Mouse (Mus musculus) G1E-ER4 (cell line): Measurements from ENCODE around the gene Marveld1. TPM values are rescaled to one million over a fixed set of nuclear protein-coding genes. Genes with fewer than 3 reads are reported as not detected.
A peak's percentile ranks its signal among the peaks of the same experiment; 100 is the strongest.

Experiments
- GATA1 ChIP-seq: IDR thresholded peaks from one replicate; pipeline ENCODE4 v1.8.0; 2012; ENCODE audit warnings: low read length, inconsistent platforms
- polyA plus RNA-seq: library from polyadenylated mRNA; stranded (reverse); fragments of >175 nt; gene quantifications from 2 replicates; pipeline ENCODE4 v1.2.3, GENCODE M21; 2012

Marveld1 gene
- polyA plus RNA-seq: not detected in 2 replicates

DNA sequence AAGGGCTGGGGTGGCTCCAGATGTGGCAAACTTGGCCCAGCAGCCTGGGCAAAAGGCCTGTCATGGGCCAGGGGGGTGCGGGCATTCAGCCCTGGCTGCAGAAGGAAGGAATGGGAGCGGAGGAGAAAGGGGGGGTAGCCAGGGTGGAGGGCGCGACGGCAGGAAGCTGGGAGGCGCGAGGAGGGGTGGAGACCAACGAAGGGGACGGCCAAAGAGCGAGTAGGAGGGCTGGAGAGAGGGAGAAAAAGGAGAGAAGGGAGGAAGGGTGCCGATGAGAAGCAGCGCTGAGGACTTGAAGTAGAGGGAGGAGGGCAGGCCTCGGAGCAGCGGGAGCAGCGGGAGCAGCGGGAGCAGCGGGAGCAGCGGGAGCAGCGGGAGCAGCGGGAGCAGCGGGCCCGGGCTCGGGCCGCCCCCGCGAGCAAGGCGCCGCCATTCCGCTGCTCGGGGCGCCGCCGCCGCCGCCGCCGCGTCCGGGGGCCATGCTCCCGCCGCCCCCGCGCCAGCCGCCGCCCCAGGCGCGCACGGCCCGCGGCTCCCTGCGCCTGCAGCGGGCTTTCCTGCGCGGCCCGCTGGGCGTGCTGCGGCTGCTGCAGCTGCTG lies at the start of gene Marveld1:
Gene Marveld1 (plus strand): TSS at position 231 of the 599 bp plus-strand sequence.
- TF ChIP-seq GATA1: no peak

DNA sequence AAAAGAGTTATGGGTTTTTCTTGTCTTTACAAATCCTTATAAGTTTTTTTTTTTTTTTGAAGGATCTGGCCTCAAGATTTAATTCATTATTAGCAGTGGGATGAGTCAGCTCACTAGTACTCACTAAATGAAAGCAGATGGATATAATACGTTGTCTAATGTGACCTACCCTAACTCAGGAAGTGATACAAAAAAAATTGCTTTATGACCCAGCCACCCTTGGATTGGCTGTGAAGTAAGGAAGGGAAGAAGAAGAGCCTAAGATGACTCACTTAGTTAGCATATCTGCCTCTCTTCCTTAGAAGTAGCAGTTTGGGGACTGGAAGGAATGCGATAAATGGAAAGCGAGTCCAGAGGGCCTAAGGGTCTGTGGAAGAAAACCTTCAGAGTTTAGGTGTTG lies 47.8 kb upstream of the Marveld1 start:
- TF ChIP-seq GATA1: no peak

DNA sequence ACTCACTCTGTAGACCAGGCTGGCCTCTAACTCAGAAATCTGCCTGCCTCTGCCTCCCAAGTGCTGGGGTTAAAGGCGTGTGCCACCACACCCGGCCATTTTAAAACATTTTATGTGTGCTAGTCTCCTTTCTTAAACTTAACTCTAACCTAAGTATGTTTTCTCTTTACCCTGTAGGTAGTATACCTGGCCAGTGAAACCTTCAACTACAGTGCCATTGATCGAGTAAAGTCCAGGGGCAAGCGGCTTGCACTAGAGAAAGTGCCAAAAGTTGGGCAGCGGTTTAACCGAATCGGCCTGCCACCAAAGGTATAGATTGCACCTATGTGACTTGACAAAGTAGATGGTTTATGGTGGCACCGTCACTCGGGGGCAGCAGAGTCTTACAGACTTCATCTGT lies 42.5 kb upstream of the Marveld1 start:
- no peak for TF ChIP-seq GATA1

DNA sequence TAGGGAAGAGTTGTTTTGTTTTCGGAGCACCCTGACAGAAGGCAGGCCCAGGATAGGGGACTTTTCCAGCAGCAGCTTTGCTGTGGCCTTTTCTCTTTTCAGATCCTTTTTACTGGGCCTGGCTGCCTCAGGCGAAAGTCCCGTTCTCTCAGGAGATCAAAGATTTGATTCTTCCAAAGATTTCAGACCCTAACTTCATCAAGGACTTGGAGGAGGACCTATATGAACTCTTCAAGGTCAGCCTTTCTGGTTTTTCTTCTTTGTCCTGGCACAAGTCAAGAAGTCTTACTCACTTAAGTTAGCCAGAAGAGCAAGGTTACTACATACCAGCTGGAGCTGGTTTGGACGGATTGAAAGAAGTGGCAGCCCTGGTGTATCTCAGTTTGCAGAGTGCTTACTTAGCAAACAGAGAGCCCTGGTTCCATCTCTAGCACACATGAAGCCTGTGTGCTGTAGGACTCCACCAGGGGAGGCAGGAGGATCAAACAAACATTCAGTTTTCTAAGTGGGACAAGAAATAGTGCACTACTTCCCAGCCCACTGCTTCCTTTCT lies 31.3 kb upstream of the Marveld1 start:
- no peak for TF ChIP-seq GATA1

DNA sequence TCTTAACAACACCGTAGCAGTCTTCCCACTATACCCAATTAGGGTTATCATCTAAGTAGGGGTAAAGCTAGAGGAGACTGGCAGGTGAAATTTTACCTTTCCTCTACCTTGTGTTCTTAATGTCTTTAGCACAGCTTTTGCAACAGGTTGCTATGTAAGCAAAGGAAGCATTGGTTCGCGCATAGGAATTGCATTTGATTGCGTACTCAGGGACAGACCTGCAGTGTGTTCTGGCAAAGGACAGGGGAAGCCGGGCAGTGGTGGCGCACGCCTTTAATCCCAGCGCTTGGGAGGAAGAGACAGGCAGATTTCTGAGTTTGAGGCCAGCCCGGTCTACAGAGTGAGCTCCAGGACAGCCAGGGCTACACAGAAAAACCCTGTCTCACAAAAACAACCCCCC lies 29.1 kb upstream of the Marveld1 start:
- TF ChIP-seq GATA1: no peak

DNA sequence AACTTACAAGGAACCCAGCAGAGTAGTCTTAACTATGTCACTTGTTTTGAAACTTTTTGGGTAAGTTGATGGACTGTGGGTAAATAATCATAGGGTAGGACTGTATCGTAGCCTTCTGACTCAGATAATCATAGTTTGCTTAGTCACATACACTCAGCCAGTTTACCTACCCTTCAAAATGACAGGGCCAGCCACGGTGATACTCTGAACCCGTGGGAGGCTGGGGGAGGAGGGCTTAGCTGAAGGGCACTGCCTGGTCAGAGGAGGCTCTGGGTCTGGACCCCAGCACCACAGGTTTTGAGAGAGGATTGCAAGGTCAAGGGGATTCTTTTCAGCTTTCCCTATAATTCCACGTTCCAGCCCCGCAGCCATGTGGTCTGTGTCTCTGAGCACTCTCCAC lies 28.6 kb upstream of the Marveld1 start:
- no peak for TF ChIP-seq GATA1

DNA sequence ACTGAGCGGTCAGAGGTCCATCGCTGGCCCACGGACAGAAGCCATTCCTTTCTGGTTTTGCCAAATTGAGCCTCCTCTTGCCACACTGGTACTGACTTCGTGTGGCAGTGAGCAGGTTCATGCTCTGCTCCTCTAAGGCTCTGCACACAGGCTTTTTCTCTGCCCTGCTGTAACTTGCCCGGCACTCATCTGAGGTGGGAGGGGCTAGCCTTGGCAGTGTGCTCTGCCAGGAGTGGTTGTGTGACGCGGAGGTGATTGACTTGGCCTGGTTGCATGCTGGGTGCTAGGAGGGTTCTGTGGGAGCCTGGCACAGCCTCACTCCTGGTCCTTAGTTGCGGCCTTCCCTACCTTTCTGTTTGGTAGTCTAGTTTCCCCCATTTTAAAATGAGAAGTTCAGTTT lies 26.7 kb upstream of the Marveld1 start:
- no peak for TF ChIP-seq GATA1

DNA sequence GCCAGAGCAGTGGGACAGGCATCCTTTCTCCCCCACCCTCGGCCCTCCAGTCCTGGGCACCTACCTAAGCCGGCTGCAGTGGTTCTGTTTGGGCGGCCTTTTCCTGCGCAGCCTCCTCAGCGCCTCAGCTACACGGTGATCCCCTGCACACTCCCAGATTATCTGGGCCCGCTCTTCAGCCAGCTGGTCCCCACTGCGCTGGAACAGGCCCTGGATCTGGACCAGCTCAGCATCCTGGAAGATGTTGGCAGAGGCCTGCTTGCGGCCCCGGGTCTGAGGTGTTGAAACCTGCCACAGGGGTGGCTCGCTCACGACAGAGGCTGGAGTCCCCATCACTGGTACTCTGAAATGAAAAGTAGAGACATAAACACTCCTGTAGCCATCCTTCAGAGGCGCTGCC lies 22.5 kb upstream of the Marveld1 start:
- no peak for TF ChIP-seq GATA1

DNA sequence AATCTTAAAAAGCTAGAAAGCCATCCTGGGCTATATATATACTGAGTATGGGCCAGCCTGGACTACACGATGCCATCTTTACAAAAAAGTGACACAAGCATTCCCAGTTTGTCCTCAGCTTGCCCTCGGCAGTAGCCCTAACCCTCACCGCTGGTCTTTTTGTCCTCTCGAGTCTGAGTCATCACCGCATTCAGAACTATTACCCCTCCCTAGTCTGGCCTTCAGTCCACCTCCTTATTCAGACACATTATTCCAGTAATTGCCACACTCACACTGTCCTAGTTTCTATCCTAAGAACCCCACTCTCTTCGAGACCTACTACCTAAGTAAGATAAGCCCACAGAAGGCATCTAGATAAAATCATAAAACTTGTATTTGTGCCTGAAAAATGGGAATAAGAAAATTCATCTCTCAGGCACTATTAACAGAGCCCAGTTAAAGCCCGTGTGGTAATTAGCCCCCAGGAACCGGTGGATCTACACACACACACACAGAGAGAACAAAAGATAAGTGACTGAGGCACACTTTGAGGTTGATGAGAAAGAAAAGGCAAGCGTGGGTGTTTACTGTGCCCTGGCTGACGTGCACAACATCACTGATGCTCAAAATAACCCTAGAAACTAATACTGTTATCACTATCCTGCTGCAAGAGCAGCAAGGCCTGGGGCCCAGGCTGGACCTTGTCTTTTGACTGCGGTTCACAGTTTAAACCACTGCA lies 21.5 kb upstream of the Marveld1 start:
- peak; percentile 5 for TF ChIP-seq GATA1

DNA sequence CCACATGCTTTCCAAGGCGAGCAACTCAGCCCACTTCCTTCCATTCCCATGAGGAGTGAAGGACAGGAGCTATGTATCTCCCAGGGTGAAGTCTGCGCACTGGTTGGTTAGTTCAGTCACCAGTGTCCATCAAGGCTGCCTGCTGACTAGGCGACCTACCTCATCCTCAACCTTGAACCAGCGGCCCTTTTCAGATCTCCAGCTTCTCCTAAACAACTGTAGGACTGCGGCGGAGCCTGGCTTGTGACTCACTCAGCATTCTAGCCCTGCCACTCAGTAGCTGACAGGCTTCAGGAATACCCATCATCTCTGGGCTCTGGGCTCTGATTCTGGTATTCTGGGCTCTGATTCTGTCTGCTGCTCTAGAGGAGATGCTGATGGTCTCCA lies 21.0 kb upstream of the Marveld1 start:
- no peak for TF ChIP-seq GATA1

DNA sequence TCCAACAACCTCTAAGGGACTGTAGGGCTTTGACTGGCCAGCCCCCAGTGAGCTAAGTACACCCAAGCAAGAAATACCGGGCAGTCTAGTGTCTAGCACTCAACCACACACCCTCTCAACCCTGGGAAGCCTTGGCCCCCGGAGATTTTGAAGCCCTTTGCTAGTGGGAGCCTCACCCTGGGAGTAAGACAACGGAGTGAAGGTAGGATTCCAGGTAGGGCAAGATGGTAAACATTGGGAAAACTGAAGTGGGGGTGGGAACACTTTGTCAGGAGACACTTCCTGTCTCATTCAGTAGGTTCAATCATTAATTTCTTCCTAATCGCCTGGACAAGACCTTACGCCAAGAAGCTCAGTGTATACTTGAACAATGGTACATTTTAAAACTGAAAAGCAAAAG lies 20.2 kb upstream of the Marveld1 start:
- TF ChIP-seq GATA1: no peak

DNA sequence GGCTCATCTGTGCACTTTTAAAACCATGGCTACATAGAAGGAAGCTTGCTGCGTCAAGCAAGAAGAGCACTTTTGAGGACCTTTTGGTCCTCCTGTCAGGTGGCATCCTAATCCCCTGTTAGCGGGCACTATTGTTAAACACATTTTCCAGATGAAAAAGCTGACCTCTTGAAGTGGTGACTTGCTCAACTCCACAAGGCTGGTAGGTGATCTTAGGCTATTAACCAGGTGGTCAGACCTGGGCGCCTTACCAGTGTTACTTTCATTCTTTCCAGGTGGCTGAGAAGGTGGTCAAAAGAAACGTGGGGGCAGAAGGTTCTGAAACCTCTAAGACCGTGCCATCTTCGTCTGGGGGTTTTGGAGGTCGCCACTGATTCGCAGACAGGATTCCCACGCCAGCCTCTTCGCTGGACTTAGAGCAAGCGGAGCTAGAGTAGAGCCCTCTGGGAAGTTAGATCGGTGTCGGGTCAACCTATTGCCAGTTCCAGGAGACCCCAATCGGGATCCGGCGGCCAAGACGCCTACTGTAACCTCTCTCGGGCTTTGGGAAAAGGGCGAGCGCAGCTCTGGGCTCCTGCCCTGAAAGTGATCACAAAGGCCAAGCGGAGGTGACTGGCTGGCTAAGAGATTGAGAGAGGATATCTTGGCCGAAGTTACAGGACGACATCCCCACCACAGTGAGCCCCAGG lies 19.0 kb upstream of the Marveld1 start:
- TF ChIP-seq GATA1: no peak

DNA sequence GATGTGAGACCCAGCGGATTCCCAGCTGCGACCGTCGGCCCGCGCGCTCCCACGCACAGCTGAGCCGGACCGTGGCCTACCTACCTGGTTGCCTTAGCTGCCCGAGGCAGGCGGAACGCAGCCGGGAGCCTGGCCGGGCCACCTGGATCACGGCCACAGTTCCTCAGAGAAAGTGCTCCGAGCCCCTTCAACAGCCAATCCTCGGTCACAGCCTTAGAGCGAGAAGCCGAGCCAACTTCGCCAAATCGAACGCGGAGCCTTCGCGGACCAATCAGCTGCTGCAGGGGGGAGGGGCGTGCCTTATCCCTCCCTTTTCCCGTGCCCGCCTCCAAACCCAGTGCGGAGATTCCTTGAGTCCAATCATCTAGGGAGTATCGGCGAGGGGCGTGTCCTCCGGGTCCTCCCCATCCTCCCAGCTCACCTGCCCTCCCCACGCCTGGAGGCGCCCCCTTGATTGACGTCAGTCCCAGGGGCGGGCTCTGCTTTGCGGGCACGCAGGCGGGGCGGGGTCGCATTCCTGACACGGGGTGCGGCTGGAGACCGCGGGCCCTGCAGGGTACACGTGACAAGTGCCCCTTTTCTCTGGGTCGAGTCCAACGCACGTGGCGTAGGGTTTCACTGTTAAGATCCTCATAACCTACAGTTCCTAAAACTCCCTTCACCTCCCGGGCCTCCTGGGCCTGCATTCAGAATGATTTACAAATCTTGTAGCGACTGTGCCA lies 18.3 kb upstream of the Marveld1 start, which contains the start of gene Avpi1:
Gene Avpi1 (minus strand): TSS at position 273 of the 722 bp plus-strand sequence.
- TF ChIP-seq GATA1: no peak

DNA sequence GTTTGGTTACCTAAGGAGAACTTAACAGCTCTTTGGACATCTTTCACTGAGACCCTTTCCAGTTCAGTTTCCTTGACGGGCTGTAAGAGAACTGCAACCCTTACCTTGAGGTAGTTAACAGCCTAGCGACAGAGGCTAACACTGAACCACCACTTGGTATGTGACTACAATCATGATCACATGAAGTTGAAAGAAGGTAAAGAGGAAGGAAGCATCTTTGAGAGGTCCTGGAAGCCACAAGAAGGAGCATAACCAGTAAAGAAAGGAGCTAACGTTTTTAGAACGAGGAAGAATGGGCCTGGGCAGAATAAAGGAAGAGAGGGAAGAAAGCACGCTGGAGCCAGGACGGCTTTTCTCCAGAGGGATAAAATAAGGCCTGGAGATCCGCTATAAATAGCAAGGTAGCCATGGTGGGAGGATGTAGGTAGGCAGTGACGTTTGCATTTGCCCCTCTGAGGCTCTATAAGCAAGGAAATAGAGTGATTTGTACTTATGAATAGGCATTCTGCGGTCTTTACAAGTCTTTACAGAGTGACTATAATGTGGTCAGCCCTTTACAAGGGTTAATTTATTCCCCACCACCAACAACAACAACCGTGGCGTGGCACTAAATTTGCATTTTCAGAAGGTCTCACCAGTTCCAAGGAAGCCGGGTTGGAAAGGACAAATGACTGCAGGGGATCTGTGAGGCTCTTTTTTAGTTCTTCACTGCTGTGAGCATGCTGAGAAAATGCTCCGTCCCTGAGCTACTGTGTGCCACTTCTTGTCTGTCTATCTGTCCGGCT lies 17.5 kb upstream of the Marveld1 start:
- no peak for TF ChIP-seq GATA1

DNA sequence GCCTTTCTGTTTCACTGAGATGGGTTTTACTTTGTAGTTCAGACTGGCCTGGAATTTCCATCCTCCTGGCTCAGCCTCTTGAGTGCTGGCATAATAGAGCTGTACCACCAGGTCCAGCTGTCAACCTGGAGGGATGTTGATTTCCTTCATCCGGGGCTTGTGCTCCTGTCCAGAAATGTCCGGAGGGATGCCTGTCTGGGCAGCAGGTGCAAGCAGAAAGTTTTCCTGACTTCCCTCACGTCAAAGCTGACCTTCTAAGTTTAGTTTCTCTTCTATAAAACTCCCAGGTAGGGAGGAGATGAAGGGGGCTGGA lies 16.9 kb upstream of the Marveld1 start:
- no peak for TF ChIP-seq GATA1
